Comparison of ENCODE assay signal across 22 mouse cellular contexts in genomic region chr12:86173314-86173713, GRCm38 (mm10).
DNase-seq lines count a peak whose midpoint lies in the region; ATAC-seq and TF ChIP-seq lines count a peak whose summit lies in the region.
"Had no signal": no experiment of that assay in that cellular context is flagged by ENCODE, and none has a peak within 500 bp of the region (broad histone marks: within the 10 kb centered on the region; RNA-seq: fewer than 3 reads in every experiment).

No protein-coding gene starts in this region.

- H3K4me3 ChIP-seq in hindbrain, embryonic 12.5 days, result no peak overlapping the region
- H3K4me3 ChIP-seq in hindbrain, postnatal 0 days (ENCODE audit: low read length), result no peak overlapping the region
- no peak overlapping the region for H3K4me3 ChIP-seq in neural tube, embryonic 14.5 days (ENCODE audit: low read depth, low read length)
- no peak overlapping the region for H3K4me3 ChIP-seq in embryonic facial prominence, embryonic 11.5 days (ENCODE audit: low read depth, low read length)
- H3K4me3 ChIP-seq in limb, embryonic 12.5 days (replicated peaks), result no peak overlapping the region
- H3K4me3 ChIP-seq: embryonic facial prominence, embryonic 13.5 days; heart, embryonic 15.5 days; left cerebral cortex, adult 2 months; liver, embryonic 12.5 days; megakaryocyte, embryonic 14.5 days; myocyte had no signal

- peaks cover 58% of the 10 kb centered on the region for H3K4me1 ChIP-seq in hindbrain, embryonic 12.5 days
- no peaks in the 10 kb centered on the region for H3K4me1 ChIP-seq in hindbrain, postnatal 0 days (ENCODE audit: insufficient read depth, low read length)
- peaks cover 10% of the 10 kb centered on the region; the same call in 1 of the 2 replicates for H3K4me1 ChIP-seq in neural tube, embryonic 14.5 days (ENCODE audit: control insufficient read depth, insufficient read depth, low read length)
- H3K4me1 ChIP-seq in embryonic facial prominence, embryonic 11.5 days (ENCODE audit: control insufficient read depth, insufficient read depth, low read length), result peaks cover 6% of the 10 kb centered on the region
- H3K4me1 ChIP-seq in limb, embryonic 12.5 days (replicated peaks), result peaks cover 61% of the 10 kb centered on the region
- H3K4me1 ChIP-seq: heart, embryonic 15.5 days; megakaryocyte, embryonic 14.5 days had no signal

- ATAC-seq in hindbrain, embryonic 12.5 days (ENCODE audit: low FRiP score), result no peak
- no peak for ATAC-seq in hindbrain, postnatal 0 days
- no peak for ATAC-seq in neural tube, embryonic 14.5 days (ENCODE audit: low read depth)
- no peak for ATAC-seq in embryonic facial prominence, embryonic 11.5 days (replicated peaks; ENCODE audit: insufficient number of reproducible peaks, low FRiP score, low TSS enrichment, low read depth)
- ATAC-seq in limb, embryonic 12.5 days (ENCODE audit: insufficient number of reproducible peaks, insufficient read depth, low FRiP score, low TSS enrichment, low read depth), result no peak
- ATAC-seq: liver, embryonic 12.5 days had no signal

- H3K9me3 ChIP-seq in hindbrain, embryonic 12.5 days (replicated peaks), result no peaks in the 10 kb centered on the region
- no peaks in the 10 kb centered on the region for H3K9me3 ChIP-seq in hindbrain, postnatal 0 days (ENCODE audit: low read length)
- no peaks in the 10 kb centered on the region for H3K9me3 ChIP-seq in neural tube, embryonic 14.5 days (ENCODE audit: control insufficient read depth, low read length)
- H3K9me3 ChIP-seq in embryonic facial prominence, embryonic 11.5 days (replicated peaks; ENCODE audit: control insufficient read depth, low read length), result no peaks in the 10 kb centered on the region
- H3K9me3 ChIP-seq in limb, embryonic 12.5 days, result no peaks in the 10 kb centered on the region
- H3K9me3 ChIP-seq: embryonic facial prominence, embryonic 13.5 days; heart, embryonic 15.5 days; liver, embryonic 12.5 days; megakaryocyte, embryonic 14.5 days had no signal

- no peak overlapping the region for H3K9ac ChIP-seq in hindbrain, embryonic 12.5 days
- H3K9ac ChIP-seq in hindbrain, postnatal 0 days (replicated peaks; ENCODE audit: low read length), result no peak overlapping the region
- H3K9ac ChIP-seq in neural tube, embryonic 14.5 days (replicated peaks; ENCODE audit: low read depth, low read length), result no peak overlapping the region
- H3K9ac ChIP-seq in embryonic facial prominence, embryonic 11.5 days (replicated peaks; ENCODE audit: low read length), result peak overlapping the region; percentile 18; the same call in 1 of the 2 replicates
- no peak overlapping the region for H3K9ac ChIP-seq in limb, embryonic 12.5 days (replicated peaks)
- H3K9ac ChIP-seq: embryonic facial prominence, embryonic 13.5 days; heart, embryonic 15.5 days; liver, embryonic 12.5 days had no signal

- H3K4me2 ChIP-seq in hindbrain, embryonic 12.5 days (replicated peaks), result no peak overlapping the region
- H3K4me2 ChIP-seq in hindbrain, postnatal 0 days (ENCODE audit: low read depth, low read length), result no peak overlapping the region
- H3K4me2 ChIP-seq in neural tube, embryonic 14.5 days (ENCODE audit: low read depth, low read length), result no peak overlapping the region
- no peak overlapping the region for H3K4me2 ChIP-seq in embryonic facial prominence, embryonic 11.5 days (ENCODE audit: low read depth, low read length)
- H3K4me2 ChIP-seq in limb, embryonic 12.5 days, result peak overlapping the region; percentile 13; the same call in 1 of the 2 replicates
- H3K4me2 ChIP-seq: embryonic facial prominence, embryonic 13.5 days; heart, embryonic 15.5 days; liver, embryonic 12.5 days had no signal

- DNase-seq in hindbrain, postnatal 0 days (ENCODE audit: low spot score), result no peak
- DNase-seq in neural tube, embryonic 10.5 days (ENCODE audit: extremely low spot score, low spot score), result no peak
- peak; percentile 67 for DNase-seq in embryonic facial prominence, embryonic 11.5 days (ENCODE audit: low spot score)
- DNase-seq in layer of hippocampus, postnatal 25 days (ENCODE audit: extremely low spot score in 1 of 2, low spot score in 1 of 2), result no peak
- DNase-seq: adrenal gland, adult 2 months; cerebellum, adult 8-10 months; gastrocnemius, postnatal 14 days; heart, adult 18-20 months; heart, postnatal 4 days; kidney, adult 8-10 months; kidney, postnatal 36 days; left cerebral cortex, postnatal 4 days; lung, adult 2 months had no signal

- 0 out of 2 replicates have a peak overlapping the region, but pooled peaks have one; percentile 23 for H3K27ac ChIP-seq in hindbrain, embryonic 12.5 days
- H3K27ac ChIP-seq in hindbrain, postnatal 0 days, result no peak overlapping the region
- 0 out of 2 replicates have a peak overlapping the region, but pooled peaks have one; percentile 19 for H3K27ac ChIP-seq in neural tube, embryonic 14.5 days (ENCODE audit: low read depth, low read length)
- no peak overlapping the region for H3K27ac ChIP-seq in embryonic facial prominence, embryonic 11.5 days (replicated peaks; ENCODE audit: low read depth, low read length)
- peak overlapping the region; percentile 76 for H3K27ac ChIP-seq in limb, embryonic 12.5 days
- H3K27ac ChIP-seq: embryonic facial prominence, embryonic 13.5 days; heart, embryonic 15.5 days; left cerebral cortex, adult 2 months; liver, embryonic 12.5 days had no signal

- TF ChIP-seq CTCF in hindbrain, postnatal 0 days (IDR thresholded peaks at IDR 0.05; ENCODE audit: low read depth), result no peak

- H3K27me3 ChIP-seq in hindbrain, embryonic 12.5 days, result 0 out of 2 replicates have a peak, but pooled peaks cover 12% of the 10 kb centered on the region
- H3K27me3 ChIP-seq in hindbrain, postnatal 0 days (ENCODE audit: insufficient read depth, low read length), result no peaks in the 10 kb centered on the region
- H3K27me3 ChIP-seq in neural tube, embryonic 14.5 days (ENCODE audit: control insufficient read depth, insufficient read depth, low read length), result no peaks in the 10 kb centered on the region
- H3K27me3 ChIP-seq in embryonic facial prominence, embryonic 11.5 days (ENCODE audit: control insufficient read depth, insufficient read depth, low read length), result no peaks in the 10 kb centered on the region
- no peaks in the 10 kb centered on the region for H3K27me3 ChIP-seq in limb, embryonic 12.5 days
- H3K27me3 ChIP-seq: liver, embryonic 12.5 days had no signal

- WGBS in hindbrain, embryonic 12.5 days, result 52% methylated on average over 6 of the region's 6 CpGs
- 57% methylated on average over 6 of the region's 6 CpGs for WGBS in hindbrain, postnatal 0 days
- 42% methylated on average over 6 of the region's 6 CpGs for WGBS in neural tube, embryonic 14.5 days
- 25% methylated on average over 6 of the region's 6 CpGs for WGBS in embryonic facial prominence, embryonic 11.5 days
- 11% methylated on average over 6 of the region's 6 CpGs for WGBS in limb, embryonic 12.5 days

- H3K36me3 ChIP-seq in hindbrain, embryonic 12.5 days, result no peaks in the 10 kb centered on the region
- no peaks in the 10 kb centered on the region for H3K36me3 ChIP-seq in hindbrain, postnatal 0 days (ENCODE audit: insufficient read depth, low read length)
- H3K36me3 ChIP-seq in neural tube, embryonic 14.5 days (ENCODE audit: control insufficient read depth, insufficient read depth, low read length), result no peaks in the 10 kb centered on the region
- no peaks in the 10 kb centered on the region for H3K36me3 ChIP-seq in embryonic facial prominence, embryonic 11.5 days (replicated peaks; ENCODE audit: control insufficient read depth, insufficient read depth, low read depth, low read length)
- no peaks in the 10 kb centered on the region for H3K36me3 ChIP-seq in limb, embryonic 12.5 days
- H3K36me3 ChIP-seq: embryonic facial prominence, embryonic 13.5 days; heart, embryonic 15.5 days; liver, embryonic 12.5 days had no signal

Comparison
In these comparisons a context has a peak if more than half of its experiments do, and no peak if none do; other contexts are left out.
1. H3K27ac ChIP-seq: peak in hindbrain, embryonic 12.5 days (single experiment), neural tube, embryonic 14.5 days (single experiment) and limb, embryonic 12.5 days (single experiment); none in hindbrain, postnatal 0 days (single experiment) and embryonic facial prominence, embryonic 11.5 days (single experiment).